Mouse (Mus musculus): ENCODE data around the gene Fbh1.

GRCm38 (mm10) chr2:11694104-11694503 lies 83.3 kb downstream of the Fbh1 start:
- TF ChIP-seq CTCF (IDR thresholded peaks at IDR 0.05; ENCODE audit: low read depth, low read length) = no peak
- TF ChIP-seq POLR2AphosphoS5 (IDR thresholded peaks at IDR 0.05; ENCODE audit: insufficient replicate concordance, low read depth, low read length) = no peak
- TF ChIP-seq GATA2 (IDR thresholded peaks at IDR 0.05; ENCODE audit: borderline replicate concordance, low read depth, low read length) = no peak
- TF ChIP-seq TAL1 (conservative IDR thresholded peaks at IDR 0.05; ENCODE audit: low read depth, low read length) = no peak
